10 mouse cellular contexts compared by ENCODE assay signal in the genomic region with DNA sequence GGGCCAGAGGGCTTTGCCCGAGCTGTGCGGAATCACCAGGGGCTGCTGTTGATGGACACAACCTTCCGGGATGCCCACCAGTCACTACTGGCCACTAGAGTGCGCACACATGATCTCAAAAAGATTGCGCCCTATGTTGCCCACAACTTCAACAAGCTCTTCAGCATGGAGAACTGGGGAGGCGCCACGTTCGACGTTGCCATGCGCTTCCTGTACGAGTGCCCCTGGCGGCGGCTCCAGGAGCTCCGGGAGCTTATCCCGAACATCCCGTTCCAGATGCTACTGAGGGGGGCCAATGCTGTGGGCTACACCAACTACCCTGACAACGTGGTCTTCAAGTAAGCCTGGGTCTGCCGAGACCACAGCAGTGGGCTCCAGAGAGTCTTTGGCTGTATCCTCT. TPM values are rescaled to one million over a fixed set of nuclear protein-coding genes. Genes with fewer than 3 reads are reported as not detected.
DNase-seq lines count a peak whose midpoint lies in the region; ATAC-seq and TF ChIP-seq lines count a peak whose summit lies in the region.
"Had no signal": no experiment of that assay in that cellular context is flagged by ENCODE, and none has a peak within 500 bp of the region (broad histone marks: within the 10 kb centered on the region; RNA-seq: fewer than 3 reads in every experiment).

No protein-coding gene starts in this region.

- H3K9me3 ChIP-seq in forebrain, postnatal 0 days (ENCODE audit: low read length) = no peaks in the 10 kb centered on the region

- H3K27me3 ChIP-seq in forebrain, postnatal 0 days (ENCODE audit: insufficient read depth, low read length) = no peaks in the 10 kb centered on the region

- peaks cover 32% of the 10 kb centered on the region for H3K36me3 ChIP-seq in forebrain, postnatal 0 days (ENCODE audit: insufficient read depth)

- 28% methylated on average over 18 of the region's 18 CpGs for WGBS in forebrain, postnatal 0 days

- 0 out of 2 replicates have a peak, but pooled peaks cover 9% of the 10 kb centered on the region for H3K4me1 ChIP-seq in forebrain, postnatal 0 days (ENCODE audit: insufficient read depth)

- H3K4me2 ChIP-seq in forebrain, postnatal 0 days (ENCODE audit: low read depth) = no peak overlapping the region

- no peak overlapping the region for H3K9ac ChIP-seq in forebrain, postnatal 0 days

- peak; percentile 61 for TF ChIP-seq CTCF in forebrain, postnatal 0 days (IDR thresholded peaks at IDR 0.05; ENCODE audit: low read depth)

- no peak overlapping the region for H3K27ac ChIP-seq in forebrain, postnatal 0 days (ENCODE audit: low read depth, low read length)

- ATAC-seq in forebrain, postnatal 0 days = no peak

- DNase-seq in cerebellum, postnatal 10 days = peak; percentile 64 to 65
- DNase-seq in cerebellum, adult 9-11 months = no peak
- DNase-seq in left cerebral cortex, postnatal 4 days = peak; percentile 61
- no peak for DNase-seq in left cerebral cortex, postnatal 10 days (ENCODE audit: extremely low spot score in 1 of 2, low spot score in 2 of 2)
- DNase-seq in forebrain, postnatal 0 days = peak; percentile 65
- DNase-seq in neural tube, embryonic 10.5 days (ENCODE audit: extremely low spot score, low spot score) = peak; percentile 31
- DNase-seq in urinary bladder, postnatal 36 days (ENCODE audit: low spot score in 2 of 2) = no peak
- DNase-seq in kidney, adult 18-20 months = no peak
- DNase-seq: gastrocnemius, postnatal 14 days; kidney, adult 8-10 months had no signal

- H3K4me3 ChIP-seq in forebrain, postnatal 0 days (ENCODE audit: low read depth, low read length) = no peak overlapping the region

- intact Hi-C loops in left cerebral cortex, postnatal 4 days (cut with DNase I) = loop anchor here (5.0 kb wide), 1 partner anchor 121 kb away; the partner anchor contains the start of gene 2010003K11Rik
- intact Hi-C loops in left cerebral cortex, postnatal 10 days (cut with DNase I) = loop anchor here (5.0 kb wide), 1 partner anchor 121 kb away; the partner anchor contains the start of gene 2010003K11Rik

RNA-seq across cellular contexts. Expression of gene Lrfn4, which starts 2.7 kb away (rescaled TPM):
- total RNA-seq in left cerebral cortex, postnatal 4 days (2021) = 10 to 100 TPM; 85.3 to 88.6 TPM
- total RNA-seq in left cerebral cortex, postnatal 10 days (2021) = 10 to 100 TPM; 73.7 to 76.1 TPM
- 112 and 127 TPM in 2 replicates for total RNA-seq in forebrain, postnatal 0 days (2014; rRNA removed)
- polyA plus RNA-seq in forebrain, postnatal 0 days (2015; fragmentation: Nextera tagmentation; extraction: Ambion mirVana) = 17.1 and 17.2 TPM in 2 replicates

RNA-seq across cellular contexts. Expression of gene Rce1, which starts 7.3 kb away (rescaled TPM):
- 10 to 100 TPM; 26.4 to 27.5 TPM for total RNA-seq in left cerebral cortex, postnatal 4 days (2021)
- total RNA-seq in left cerebral cortex, postnatal 10 days (2021) = 10 to 100 TPM; 19.6 to 21.4 TPM
- total RNA-seq in forebrain, postnatal 0 days (2014; rRNA removed) = 51.9 and 65.1 TPM in 2 replicates
- 47.5 and 52.4 TPM in 2 replicates for polyA plus RNA-seq in forebrain, postnatal 0 days (2015; fragmentation: Nextera tagmentation; extraction: Ambion mirVana)

Comparison
In these comparisons a context has a peak if more than half of its experiments do, and no peak if none do; other contexts are left out.
1. DNase-seq: peak in cerebellum, postnatal 10 days (2 of 2), left cerebral cortex, postnatal 4 days (single experiment), forebrain, postnatal 0 days (single experiment) and neural tube, embryonic 10.5 days (single experiment); none in cerebellum, adult 9-11 months (single experiment), left cerebral cortex, postnatal 10 days (0 of 2), urinary bladder, postnatal 36 days (0 of 2) and kidney, adult 18-20 months (single experiment).